Mouse (Mus musculus): Measurements from ENCODE around the gene Olfr187.
"Not testable (repeated sequence)": the region's sequence is repeated elsewhere in the genome, so short reads cannot be mapped to it uniquely, and the experiment has no call there.

The Olfr187 gene

GRCm38 (mm10) chr16:59039710-59040109 is at the start of gene Olfr187:
Olfr187 (minus strand) TSS chr16:59039767.
- no peak for DNase-seq

GRCm38 (mm10) chr16:59081113-59081512 is 41.5 kb upstream of the Olfr187 start:
- not testable (repeated sequence) for DNase-seq

GRCm38 (mm10) chr16:59077905-59078304 is 38.3 kb upstream of the Olfr187 start, which contains the start of gene Olfr190:
Olfr190 (minus strand) TSS chr16:59078005.
- no peak for DNase-seq

GRCm38 (mm10) chr16:59073520-59073919 is 34.0 kb upstream of the Olfr187 start:
- no peak for DNase-seq

- no peak for DNase-seq
These were observed 32.2 kb upstream of the Olfr187 start for GRCm38 (mm10) chr16:59071755-59072154.

GRCm38 (mm10) chr16:59062411-59062810 is 22.8 kb upstream of the Olfr187 start:
- DNase-seq: not testable (repeated sequence)

GRCm38 (mm10) chr16:59049286-59049685 is 9.7 kb upstream of the Olfr187 start:
- DNase-seq: not testable (repeated sequence)

- no peak for DNase-seq
These were observed 9.3 kb upstream of the Olfr187 start for GRCm38 (mm10) chr16:59048860-59049259.

- DNase-seq: no peak
These were observed 8.0 kb upstream of the Olfr187 start for GRCm38 (mm10) chr16:59047579-59047978.

- no peak for DNase-seq
These were observed 6.3 kb upstream of the Olfr187 start for GRCm38 (mm10) chr16:59045835-59046234.

- no peak for DNase-seq
These were observed 9.4 kb downstream of the Olfr187 start, which contains the start of gene Olfr186 for GRCm38 (mm10) chr16:59030191-59030590. Olfr186 (minus strand) TSS chr16:59030291.

- DNase-seq: no peak
These were observed 26.1 kb downstream of the Olfr187 start for GRCm38 (mm10) chr16:59013357-59014018.

- no peak for DNase-seq
These were observed 32.4 kb downstream of the Olfr187 start for GRCm38 (mm10) chr16:59007146-59007545.

GRCm38 (mm10) chr16:58995057-58995456 is 44.5 kb downstream of the Olfr187 start, which contains the start of gene Olfr183:
Olfr183 (plus strand) TSS chr16:58995357.
- no peak for DNase-seq
